Mouse (Mus musculus) T-helper 2 cell (primary cell): ENCODE results near the gene Ppox.

Experiments used
- in situ Hi-C: fragments of 300-600 bp; cut with MboI, MseI; formaldehyde crosslinking; loops from one replicate; pipeline ENCODE4 v1.15.1; 2025; ENCODE audit warnings: high pct_unique_total_duplicates

Gene Ppox

DNA sequence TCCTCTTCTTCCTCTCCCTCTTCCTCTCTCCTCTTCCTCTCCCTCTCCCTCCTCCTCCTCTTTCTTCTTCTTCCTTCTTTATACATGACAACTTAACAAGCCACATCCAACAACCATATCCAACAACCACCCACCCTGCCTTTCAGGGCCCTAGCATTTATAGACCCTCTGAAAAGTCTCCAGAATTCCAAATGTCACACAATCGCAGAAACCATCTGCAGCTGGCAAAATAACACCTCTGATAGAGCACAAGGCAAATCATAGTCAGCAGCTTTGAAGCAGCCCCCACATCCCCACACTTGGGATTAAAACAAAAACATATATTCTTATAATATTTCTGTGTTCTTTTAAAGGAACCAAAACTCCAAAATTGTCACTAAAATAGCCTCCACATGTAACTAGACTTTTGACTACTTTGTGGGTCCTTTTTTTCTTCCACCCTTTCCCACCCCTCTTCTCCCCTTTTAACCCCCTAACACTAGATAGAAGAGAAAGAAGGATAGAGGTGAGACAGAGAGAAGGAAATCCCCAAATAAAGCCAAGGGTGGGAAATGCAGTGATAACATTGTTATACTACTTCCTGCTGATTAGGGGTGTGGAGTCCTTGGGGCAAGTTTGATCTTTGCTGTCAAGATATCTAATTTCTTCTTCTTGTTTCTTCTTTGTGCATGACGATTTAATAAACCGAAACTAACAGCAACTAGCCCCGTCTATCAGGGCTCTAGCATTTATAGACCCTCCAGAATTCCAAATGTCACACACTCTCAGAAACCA lies 14.8 kb downstream of the Ppox start:
- in situ Hi-C loops, result no loop called here

DNA sequence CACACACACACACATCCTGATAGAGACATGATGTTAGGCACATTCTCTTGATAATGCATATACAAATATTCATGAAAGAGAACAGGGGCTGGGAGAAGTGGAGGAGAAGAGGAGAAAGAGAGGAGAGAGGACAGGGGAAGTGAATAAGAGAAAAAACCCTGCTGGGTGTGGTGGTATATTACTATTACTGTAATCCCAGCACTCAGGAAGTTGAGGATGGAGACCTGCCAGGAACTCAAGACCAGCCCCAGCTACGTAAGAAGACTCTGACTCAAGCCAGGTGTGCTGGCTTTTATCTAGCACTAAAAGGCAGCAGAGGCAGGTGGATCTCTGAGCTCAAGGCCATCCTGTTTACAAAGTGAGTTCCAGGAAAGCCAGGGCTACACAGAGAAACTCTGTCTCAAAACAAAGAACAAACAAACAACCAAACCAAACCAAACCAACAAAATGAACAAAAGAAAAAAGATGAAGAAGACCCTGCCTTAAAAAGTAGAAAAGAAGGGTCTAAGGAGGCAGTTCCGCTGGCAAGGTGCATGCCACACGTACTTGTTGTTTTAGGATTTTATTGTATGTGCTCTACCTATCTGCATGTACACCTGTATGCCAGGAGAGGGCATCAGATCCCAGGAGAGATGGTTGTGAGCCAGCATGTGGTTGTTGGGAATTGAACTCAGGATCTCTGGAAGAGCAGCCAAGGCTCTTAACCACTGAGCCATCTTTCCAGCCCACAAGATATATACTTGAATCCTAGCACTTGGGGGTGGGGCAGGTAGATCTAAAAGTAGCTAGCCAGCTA lies 17.1 kb downstream of the Ppox start:
- in situ Hi-C loops, result no loop called here

DNA sequence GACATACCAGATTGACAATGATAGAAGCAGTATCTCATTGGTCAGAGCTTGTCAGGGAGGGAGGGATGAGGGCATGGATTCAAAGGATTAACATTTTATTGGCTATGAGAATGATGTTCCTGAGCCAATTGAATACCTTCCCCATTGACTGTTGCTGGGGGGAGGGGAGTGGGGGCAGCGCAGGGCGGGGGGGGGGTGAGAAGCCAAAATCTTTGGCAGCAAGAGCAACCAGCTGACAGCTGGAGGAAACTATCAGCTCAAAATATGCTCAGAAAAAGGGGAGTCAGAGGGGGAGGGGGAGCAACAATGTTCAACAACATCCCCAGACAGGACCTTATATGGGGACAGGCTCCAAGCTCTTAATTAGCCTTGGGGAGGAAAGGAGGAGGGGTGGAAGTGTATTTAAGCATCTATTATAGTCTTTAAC lies 17.8 kb downstream of the Ppox start:
- in situ Hi-C loops, result no loop called here

DNA sequence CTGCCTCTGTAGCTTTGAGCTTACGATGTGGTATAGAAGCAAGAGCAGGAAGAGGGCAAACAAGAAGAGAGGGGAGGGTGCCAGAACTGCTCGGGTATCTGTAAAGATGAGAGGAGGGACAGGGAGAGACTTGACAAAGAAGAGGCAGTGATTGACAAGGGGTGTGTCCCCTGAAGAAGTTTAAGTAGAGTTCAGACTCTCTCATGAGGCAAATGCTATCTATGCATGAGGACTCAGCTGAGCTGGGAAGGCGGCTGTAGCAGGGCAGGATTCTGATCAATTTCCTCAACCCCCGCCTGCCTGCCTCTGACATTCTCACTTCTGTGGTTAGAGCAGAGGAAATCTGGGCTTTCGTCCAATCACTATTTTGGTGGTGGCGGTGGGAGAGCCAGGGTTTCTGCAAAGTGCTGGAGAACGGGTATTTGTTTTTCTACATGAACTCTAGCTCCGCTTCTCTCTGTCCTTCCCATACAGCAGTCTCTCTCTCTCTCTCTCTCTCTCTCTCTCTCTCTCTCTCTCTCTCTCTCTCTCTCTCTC lies 18.3 kb downstream of the Ppox start:
- in situ Hi-C loops, result no loop called here

DNA sequence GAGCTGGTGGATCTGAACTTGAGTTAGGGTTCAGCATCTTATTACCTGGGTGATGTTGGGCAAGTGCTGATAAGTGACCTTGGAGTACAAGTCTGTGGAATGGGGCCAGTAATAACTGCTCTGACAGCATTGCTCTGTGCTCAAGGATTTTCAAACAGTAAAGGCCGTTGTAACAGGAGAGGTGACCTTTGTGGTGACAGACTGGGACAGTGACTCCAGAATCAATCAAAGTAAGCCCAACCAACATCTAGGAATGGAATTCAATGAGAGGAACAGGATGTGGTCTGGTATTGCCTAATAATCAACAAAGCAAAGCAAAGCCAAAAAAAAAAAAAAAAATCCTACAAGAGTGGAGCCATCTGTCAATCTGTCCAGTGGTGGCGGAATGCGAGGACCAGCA lies 20.7 kb downstream of the Ppox start:
- in situ Hi-C loops, result no loop called here

DNA sequence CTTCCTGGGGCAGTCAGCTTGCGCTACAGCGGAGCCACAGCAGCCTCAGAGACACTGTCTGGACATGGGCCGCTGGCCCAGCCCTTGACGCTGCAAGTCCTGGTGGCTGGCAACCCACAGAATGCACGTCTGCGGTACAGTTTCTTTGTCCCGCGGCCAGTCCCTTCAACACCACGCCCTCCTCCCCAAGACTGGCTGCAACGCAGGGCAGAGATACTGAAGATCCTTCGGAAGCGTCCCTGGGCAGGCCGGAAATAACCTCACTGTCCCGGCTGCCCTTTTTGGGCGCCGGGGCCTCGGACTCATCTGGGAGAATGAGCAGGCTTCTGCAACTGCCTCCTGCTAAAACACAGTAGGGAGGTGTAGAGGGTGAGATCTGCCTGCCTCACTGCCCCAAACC lies 22.1 kb downstream of the Ppox start:
- in situ Hi-C loops, result no loop called here

DNA sequence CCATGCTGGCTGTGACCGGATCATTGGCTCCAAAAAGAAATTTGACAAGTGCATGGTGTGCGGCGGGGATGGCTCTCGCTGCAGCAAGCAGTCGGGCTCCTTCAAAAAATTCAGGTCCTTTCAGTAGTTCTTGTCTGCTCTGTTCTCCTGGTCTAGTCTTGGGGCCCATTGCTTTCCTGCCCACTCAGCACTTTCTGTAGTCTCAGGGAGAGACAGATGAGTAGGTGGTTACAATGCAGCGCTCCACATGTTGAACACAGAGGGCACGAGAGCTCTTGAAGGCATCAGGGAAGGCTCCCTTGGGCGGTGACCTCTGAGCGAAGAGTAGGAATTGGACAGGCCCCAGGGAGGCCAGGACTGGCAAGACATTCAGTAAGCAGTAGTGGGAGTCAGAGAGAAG lies 23.2 kb downstream of the Ppox start:
- in situ Hi-C loops, result no loop called here

DNA sequence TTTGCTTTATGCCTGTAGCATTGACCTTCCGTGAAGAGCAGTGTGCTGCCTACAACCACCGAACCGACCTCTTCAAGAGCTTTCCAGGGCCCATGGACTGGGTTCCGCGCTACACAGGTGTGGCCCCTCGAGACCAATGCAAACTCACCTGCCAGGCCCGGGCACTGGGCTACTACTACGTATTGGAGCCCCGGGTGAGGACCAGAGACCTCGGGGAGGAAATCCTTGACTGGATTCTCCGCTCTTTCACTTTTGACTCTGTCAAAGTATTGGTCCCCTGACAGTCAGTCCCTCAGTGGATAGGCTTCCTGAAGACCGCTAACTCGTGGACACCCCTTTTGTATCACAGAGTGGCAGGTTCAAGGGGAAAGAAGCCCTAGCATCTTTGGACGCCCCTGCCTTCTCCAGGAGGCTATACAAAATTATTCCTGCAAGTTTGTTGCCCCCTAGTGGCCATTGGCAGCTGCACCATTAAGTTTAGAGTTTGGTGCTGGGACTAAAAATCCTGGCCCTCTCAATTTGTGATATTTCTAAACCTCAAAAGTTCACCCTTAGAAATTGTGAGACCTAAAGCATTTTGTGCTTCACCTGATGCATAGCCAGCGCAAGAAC lies 23.9 kb downstream of the Ppox start:
- in situ Hi-C loops, result no loop called here

DNA sequence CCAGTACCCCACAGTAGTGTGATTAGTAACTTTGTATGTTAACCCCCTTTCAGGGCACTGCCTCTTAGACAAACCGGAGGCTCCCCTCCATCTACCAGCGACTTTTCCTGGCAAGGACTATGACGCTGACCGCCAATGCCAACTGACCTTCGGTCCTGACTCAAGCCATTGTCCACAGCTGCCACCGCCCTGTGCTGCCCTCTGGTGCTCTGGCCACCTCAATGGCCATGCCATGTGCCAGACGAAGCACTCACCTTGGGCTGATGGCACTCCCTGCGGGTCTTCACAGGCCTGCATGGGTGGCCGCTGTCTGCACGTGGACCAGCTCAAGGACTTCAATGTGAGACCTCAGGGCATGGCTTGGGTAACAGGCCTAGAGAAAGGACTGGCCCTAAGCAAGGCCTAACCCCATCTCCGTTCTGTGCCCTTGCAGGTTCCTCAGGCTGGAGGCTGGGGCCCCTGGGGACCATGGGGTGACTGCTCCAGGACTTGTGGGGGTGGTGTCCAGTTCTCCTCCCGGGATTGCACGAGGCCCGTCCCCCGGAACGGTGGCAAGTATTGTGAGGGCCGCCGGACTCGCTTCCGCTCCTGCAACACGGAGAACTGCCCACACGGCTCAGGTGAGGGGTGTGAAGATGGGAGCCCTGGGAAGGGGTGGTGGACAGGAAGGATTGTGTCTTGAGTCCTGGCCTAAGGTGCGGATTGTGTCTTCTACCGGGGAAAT lies 24.7 kb downstream of the Ppox start:
- in situ Hi-C loops, result no loop called here

DNA sequence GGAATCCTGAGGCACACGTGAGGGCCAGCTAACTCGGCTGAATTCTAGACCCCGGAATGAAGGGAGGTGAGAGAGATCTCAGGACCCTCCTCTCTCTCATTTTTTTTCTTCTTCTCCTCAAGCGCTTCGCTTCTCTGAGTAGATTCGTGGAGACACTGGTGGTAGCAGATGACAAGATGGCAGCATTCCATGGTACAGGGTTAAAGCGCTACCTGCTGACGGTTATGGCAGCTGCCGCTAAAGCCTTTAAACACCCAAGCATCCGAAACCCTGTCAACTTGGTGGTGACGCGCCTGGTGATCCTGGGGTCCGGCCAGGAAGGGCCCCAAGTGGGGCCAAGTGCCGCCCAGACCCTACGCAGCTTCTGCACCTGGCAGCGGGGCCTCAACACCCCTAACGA lies 28.6 kb downstream of the Ppox start:
- in situ Hi-C loops, result loop anchor here (5.0 kb wide), 1 partner anchor 135 kb away; no protein-coding TSS in a partner anchor

DNA sequence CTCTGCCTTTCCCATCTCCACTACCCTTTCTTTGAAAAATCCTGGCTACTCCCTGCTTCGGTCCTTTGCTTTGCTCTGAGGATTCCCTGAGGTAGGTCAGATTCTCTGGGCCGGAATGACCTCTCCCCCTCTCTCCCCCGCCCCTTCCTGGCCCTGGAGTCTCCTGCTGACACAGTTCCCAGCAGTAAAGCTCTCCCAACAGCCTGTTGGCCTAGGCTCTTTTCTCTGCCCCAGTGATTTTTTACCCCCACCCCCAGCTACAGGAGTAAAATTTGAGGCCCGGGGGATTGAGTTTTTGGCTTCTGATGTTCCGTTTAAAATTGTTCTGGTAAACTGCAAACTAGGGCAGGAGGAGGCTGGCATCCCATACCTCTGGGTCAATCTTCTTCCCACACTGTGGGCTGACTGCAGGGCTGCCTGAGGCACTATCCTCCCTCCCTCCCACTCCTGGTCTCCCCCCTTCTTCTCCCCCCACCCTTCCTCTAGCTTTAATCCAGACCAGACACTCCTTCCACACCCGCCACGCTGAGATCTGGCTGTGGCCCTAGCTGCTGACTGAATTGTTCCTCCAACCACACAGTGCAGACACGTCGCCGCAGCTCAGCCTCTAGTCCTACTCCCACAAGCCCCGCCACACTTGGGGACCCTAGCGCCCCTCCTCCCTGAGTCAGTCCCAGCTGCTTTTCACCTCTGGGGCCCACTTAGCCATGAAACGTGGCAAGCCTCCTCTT lies 29.2 kb downstream of the Ppox start:
- in situ Hi-C loops, result loop anchor here (5.0 kb wide), 1 partner anchor 134 kb away; no protein-coding TSS in a partner anchor

DNA sequence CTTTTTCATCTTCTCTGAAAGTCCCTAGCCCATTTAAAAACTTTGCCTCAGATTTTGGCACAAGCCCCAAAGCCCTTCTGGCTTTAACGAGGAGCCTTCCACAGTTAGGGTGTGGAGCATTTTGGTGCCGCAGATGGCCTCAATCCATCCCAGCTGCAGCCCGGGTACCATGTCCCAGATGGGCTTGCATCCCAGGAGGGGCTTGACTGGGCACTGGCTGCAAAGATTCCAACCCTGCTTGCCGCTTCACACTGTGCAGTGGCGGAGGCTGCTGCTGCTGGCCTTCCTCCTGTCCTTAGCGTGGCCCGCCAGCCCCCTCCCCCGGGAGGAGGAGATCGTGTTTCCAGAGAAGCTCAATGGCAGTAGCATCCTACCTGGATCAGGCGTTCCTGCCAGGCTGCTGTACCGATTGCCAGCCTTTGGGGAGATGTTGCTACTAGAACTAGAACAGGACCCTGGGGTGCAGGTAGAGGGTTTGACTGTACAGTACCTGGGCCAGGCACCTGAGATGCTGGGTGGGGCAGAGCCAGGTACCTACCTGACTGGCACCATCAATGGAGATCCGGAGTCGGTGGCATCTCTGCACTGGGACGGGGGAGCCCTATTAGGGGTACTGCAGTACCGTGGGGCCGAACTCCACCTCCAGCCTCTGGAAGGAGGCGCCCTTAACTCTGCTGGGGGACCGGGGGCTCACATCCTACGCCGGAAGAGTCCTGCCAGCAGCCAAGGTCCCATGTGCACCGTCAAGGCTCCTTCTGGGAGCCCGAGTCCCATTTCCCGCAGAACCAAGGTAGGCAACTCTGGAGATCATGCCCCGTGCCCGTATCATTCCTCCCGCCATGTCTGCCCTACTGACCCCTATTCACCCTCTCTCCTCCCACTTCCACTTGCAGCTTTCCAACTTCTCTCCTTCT lies 30.0 kb downstream of the Ppox start, which contains the start of gene Ndufs2:
Gene Ndufs2 (minus strand): TSS at position 709 of the 914 bp plus-strand sequence.
- in situ Hi-C loops, result loop anchor here (5.0 kb wide), 1 partner anchor 134 kb away; no protein-coding TSS in a partner anchor

DNA sequence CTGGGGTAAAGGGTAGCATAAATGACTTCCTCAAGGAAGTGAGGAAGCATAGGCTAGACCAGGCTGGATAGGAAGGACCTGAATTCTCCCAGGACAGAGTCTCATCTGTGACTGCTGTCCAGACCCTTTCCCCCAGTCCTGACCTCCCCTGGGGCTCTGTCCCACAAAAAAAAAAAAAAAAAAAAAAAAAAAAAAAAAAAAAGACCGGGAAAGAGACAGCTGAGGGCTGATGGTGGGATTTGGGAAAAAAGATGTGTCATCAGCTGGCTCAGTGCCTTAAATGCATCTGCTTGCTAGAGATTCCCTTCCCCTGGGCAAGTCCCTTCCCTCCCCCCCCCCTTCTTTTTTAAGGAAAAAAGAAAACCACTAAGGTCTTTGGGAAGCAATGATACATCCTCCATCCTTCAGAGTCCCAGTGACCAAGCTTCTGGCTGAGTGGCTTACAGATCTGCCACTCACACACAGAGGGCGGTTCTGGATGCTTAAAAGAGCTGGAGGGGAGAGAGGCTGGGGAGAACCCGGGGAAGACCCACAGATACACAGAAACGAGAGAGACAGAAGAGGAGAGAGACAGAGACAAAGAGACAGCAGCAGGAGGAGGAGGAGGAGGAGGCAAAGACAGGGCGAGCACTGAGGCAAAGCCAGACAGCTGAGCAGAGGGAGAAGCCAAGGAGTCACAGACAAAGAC lies 30.9 kb downstream of the Ppox start, which contains the start of gene Adamts4:
Gene Adamts4 (plus strand): TSS at position 509 of the 688 bp plus-strand sequence.
- in situ Hi-C loops, result loop anchor here (5.0 kb wide), 1 partner anchor 133 kb away; no protein-coding TSS in a partner anchor

DNA sequence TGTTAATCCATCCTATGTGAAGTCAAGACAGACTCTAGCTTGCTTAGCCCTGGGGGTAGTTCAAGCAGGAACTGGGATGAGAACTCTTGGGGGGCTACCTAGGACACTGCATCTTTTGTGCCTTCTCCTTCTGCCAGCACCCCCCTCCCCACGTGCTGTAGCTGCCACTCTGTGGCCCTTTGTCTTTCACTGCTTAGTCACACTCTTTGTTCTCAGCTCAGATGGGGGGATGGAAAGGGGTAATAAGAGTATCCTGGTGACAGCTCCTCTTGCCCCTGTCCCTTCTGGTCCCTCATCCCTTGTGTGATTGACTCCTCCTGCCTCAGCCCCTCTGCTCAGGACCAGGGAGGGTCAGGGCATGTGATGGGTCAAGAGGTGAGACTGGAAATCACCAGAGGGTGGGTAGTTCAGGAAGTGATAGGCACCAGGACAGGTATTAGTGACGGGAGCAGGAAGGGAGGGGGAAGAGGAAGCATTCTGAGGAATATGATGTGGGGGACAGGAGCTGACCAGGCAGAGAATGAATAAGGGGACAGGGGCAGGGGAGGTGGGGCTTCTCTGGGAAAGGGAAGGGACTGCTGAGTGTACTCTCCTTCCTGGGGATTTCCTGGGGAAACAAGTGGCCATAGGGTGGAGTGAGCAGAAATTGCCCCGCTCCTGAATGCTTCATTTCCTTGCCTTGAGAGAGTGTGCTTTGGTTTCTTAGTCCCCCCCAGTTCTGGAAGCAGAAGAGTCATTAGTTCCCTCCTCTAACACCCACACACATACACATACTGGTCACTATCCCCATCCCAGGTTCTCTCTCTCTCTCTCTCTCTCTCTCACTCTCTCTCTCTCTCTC lies 32.4 kb downstream of the Ppox start:
- in situ Hi-C loops, result no loop called here

DNA sequence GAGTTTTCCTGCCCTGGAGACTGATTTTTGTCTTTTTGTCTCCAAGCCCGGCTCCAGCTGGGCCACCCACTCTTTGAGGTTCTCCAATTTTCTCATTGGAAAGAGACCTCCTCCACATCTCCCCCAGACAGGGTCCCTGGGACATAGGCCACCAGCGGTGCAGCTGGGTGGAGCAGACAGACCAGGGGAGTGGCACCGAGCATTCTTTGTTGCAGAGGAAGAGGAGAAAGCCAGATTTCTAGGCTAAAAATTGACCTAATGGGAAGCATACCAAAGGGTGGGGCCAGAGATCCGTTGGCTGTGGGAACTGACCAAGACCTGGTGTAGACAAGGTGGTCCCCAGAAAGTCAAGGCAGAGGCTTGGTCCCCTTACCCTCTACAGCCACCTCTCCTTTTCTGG lies 33.1 kb downstream of the Ppox start:
- in situ Hi-C loops, result no loop called here

DNA sequence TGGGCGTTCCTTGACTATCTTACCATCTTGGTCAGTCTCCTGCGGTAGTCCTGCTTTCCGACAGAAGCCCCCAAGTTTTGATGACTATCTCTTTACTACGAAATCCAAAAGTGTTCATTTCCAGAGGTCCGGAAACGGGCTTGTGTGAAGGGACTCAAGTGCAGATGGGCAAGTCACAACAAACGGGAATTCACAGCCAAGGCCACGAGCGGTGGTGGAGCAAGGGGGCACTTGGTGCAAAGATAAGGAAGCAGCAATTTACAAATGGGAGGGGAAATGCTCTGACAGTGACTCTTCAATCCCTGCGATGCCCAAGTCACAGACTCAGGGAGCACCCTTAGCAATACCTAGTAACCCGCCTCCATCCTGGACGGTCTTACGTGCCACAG lies 33.5 kb downstream of the Ppox start:
- in situ Hi-C loops, result no loop called here

DNA sequence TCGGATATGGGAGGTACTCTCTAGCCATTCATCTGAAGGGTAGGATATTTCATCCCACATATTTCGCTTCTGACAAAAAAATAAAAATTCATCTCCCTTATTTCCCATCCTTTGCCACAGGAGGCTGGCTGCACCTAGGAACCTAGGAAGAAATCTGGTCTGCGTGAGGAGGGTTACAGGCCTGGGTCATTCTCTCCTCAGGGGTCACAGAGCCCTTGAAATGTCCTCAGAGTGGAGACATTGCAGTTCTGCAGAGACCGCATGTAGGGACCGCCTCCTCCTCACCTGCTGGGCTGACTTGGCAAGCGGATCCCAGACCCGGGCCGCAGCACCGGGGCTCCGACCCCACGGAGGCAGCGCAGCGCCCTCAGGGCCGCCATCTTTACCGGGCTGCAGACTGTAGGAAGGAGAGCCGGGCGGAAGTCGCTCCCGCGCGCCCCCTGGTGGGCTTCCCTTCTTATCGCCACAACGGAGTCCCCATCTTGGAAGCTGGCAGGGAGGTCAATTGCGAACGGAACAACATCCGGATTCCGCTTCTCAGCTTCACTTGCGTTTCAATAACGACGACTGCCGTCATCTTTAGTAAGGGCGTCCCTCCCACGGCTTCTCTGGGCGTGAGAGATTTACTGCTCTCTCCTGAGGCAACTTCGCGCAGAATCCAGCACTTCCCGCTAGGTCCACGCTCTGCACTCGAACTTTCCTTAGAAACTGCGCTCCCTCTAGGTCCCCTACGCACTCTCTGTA lies 34.1 kb downstream of the Ppox start:
- in situ Hi-C loops, result no loop called here
